Mouse (Mus musculus): ENCODE data around the gene 4931422A03Rik.

Gene 4931422A03Rik

DNA sequence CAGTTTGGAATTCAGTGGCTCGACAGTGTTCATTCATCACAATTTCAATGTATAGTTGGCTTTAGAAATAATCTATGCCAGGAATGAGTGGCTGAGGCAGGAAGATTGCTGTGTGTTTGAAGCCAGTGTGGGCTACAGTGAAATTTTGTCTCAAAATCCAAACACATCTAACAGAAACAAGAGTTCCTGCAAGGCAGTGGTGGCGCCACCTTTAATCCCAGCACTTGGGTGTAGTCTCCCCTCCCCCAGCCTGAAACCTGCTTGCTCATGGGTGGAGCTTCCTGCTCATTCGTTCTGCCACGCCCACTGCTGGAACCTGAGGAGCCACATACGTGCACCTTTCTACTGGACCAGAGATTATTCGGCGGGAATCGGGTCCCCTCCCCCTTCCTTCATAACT, 40.6 kb downstream of the 4931422A03Rik start:
- POLR2A ChIA-PET: interaction anchor here in 3 of 4 experiments (0.8 to 2.0 kb wide), 4 partner anchors 10 to 18 kb away, joined by 3 to 6 read pairs (median 3); no protein-coding TSS in a partner anchor
- CTCF ChIA-PET: interaction anchor here in 1 of 4 experiments (0.6 to 1.4 kb wide), 2 partner anchors 17 to 101 kb away, joined by 3 to 6 read pairs; no protein-coding TSS in a partner anchor

DNA sequence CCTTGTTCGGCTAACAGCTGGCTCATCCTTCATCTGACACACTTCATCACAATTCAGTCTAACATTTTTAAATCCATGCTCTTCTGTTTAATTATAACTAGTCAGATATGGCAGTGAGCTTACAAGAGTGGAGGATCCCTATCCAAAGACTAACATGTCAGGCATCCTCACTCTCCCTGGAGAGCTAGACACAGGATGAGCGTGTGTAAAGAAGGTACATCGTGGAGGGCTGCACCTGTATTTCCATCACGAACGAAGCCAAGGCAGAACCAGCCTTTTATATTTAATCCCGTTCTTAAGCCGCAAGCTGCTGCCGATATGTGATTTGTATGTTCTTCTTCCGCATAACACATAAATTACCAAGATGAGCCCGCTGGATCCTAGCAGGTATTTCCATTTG, 45.0 kb downstream of the 4931422A03Rik start:
- ChIA-PET POLR2A (interaction anchor here in 2 of 4 experiments (0.6 to 3.3 kb wide), 7 partner anchors 9 to 421 kb away, joined by 3 to 23 read pairs (median 3); no protein-coding TSS in a partner anchor), CTCF (interaction anchor here (0.6 to 4.6 kb wide), 11 partner anchors 8 to 461 kb away, joined by 3 to 30 read pairs (median 7); no protein-coding TSS in a partner anchor)

DNA sequence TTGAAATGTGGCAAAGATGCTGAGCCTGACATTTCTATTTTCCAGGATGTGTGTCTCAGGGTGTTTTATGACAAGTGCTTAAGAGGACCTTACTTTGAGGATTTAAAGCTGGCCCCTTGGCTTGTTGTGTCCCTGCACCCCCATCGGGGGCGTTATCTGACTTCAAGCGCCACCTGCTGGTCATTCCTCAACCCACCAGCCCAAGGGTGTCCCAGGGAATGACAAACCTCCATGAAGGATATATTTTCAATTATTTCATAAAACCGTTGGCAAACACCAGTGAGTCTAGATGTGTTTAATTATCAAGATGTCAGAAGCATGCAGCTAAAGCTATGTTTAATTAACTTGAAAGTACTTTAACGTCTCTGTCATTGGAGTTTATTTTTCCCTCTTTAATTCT, 45.9 kb downstream of the 4931422A03Rik start:
- ChIA-PET POLR2A (interaction anchor here in 3 of 4 experiments (0.8 to 3.3 kb wide), 11 partner anchors 9 to 427 kb away, joined by 3 to 23 read pairs (median 4); no protein-coding TSS in a partner anchor), CTCF (interaction anchor here (0.6 to 4.6 kb wide), 20 partner anchors 9 to 543 kb away, joined by 3 to 30 read pairs (median 5); no protein-coding TSS in a partner anchor)

DNA sequence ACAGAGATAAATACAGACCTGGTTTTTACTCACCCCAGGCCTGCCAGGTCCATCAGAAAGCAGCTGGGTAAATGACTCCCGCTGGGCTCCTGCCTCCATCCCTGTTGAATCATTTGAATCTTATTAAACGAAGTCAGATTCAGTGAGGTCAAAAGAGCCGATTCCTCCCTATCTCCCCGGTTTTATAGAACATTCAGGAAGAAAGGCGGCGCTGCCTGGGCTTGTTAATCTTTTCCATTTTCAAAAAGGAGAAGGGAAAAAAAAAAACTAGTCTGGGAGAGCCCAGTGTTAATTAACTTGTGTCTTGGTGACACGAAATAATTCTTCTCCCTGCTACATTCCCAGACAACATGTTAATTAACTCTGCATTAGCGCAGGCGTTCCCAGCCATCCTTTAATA, 50.4 kb downstream of the 4931422A03Rik start:
- POLR2A ChIA-PET: interaction anchor here in 2 of 4 experiments (0.6 to 1.1 kb wide), 5 partner anchors 9 to 106 kb away, joined by 3 to 5 read pairs (median 5); no protein-coding TSS in a partner anchor
- CTCF ChIA-PET: interaction anchor here in 2 of 4 experiments (0.7 to 1.8 kb wide), 3 partner anchors 23 to 860 kb away, joined by 3 to 7 read pairs (median 4); no protein-coding TSS in a partner anchor

DNA sequence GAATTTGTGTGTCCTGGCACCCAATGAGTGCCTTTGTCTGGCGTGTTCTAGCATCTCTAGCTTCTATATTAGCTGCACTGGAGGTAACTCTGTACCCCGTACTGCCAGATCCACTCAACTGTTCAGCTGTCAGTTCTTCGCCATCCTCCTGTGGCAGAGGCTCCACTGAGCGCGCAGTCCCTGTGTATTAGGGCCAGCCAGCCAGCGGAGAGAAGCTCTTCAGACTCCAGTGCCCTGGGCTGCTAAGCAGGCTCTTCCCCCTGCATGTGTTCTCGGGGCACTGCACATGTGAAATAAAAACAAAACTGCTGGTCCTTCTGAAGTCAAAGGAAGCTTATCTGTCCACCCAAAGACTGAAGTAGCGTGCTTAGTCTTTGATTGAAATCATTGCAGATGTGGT, 50.9 kb downstream of the 4931422A03Rik start:
- ChIA-PET CTCF (interaction anchor here in 2 of 4 experiments (0.7 to 1.8 kb wide), 3 partner anchors 24 to 860 kb away, joined by 3 to 7 read pairs (median 4); no protein-coding TSS in a partner anchor), POLR2A (interaction anchor here in 2 of 4 experiments (0.6 to 1.1 kb wide), 4 partner anchors 8 to 23 kb away, joined by 3 to 5 read pairs (median 5); no protein-coding TSS in a partner anchor)

DNA sequence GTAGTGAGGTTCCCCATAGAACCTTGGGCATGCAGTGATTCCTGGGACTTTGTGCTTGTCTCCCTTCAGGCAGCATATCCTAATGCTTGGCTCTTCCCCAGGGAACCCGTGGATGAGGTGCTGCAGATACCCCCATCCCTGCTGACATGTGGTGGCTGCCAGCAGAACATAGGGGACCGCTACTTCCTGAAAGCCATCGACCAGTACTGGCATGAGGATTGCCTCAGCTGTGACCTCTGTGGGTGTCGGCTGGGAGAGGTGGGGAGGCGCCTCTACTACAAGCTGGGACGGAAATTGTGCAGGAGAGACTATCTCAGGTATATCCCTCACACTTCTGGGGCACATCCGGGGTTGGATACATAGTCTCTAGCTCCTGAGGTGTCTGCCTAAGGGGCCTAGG, 52.3 kb downstream of the 4931422A03Rik start:
- ChIA-PET POLR2A (no interaction called here), CTCF (no interaction called here)

DNA sequence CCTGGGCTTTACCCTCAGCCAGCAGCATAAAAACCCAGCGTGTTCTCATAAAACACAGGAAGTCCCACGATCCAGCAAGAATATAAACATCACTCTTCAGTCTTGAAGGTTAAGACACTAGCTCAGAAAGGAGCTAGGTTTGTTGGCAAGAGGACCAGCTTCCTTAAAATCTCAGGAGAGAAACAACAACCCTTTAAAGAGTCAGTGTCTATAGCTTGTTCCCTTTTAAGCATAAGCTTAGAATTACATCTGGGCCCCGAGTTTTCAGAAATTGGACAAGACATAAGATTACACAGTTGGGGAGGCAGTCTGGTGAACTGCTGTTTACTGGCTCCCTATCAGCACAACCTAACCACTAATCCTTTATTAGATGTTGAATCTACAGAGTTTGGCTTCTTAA, 56.3 kb downstream of the 4931422A03Rik start:
- ChIA-PET POLR2A (interaction anchor here in 3 of 4 experiments (0.7 to 3.8 kb wide), 9 partner anchors 8 to 748 kb away, joined by 3 to 29 read pairs (median 4); no protein-coding TSS in a partner anchor), CTCF (interaction anchor here in 1 of 4 experiments (0.8 to 1.2 kb wide), 2 partner anchors 10 to 31 kb away, joined by 3 to 4 read pairs; no protein-coding TSS in a partner anchor)

DNA sequence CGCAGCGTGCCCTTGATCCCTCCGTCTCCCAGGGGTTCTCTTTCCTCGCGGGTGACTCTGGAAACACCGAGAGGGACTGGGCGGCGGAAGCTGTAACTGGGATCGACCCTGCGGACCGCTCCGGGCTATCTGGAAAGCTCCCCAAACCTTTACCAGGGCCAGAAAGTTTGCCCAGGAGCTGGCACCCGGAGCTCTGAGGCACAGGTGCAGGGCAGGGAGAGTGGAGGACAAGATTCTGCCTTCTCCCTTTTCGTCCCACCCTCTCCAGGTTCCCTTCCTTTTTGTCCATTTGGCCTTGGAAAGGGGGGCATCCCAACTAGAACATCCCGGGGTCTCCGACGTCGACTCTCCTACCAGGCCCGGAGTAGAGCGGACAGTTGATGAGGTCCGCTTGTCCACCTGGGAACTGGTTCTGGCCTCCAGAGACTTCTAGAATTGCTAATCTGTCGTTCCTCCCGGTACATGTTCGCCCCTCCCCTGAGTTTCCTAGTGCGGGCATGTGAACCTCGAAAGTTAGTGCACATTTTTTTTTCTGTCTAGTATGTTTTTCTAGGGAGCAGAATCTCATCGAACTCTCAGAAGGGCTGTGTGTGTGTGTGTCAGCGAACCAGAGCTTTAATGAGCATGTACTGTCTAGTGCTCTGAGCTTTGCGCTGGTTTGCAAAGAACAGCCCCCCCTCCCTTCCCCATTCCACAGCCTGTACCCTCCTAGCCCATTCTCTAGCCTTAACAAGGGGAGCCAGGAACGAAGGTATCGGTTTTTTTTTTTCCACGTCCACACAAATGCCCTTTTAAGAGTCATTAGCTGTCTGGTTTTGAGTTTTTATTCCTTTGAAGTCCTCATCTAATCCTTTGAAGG, 57.1 kb downstream of the 4931422A03Rik start:
- POLR2A ChIA-PET: interaction anchor here (0.7 to 3.8 kb wide), 19 partner anchors 9 to 404 kb away, joined by 3 to 29 read pairs (median 3); partner anchors contain the start of genes Abtb2 (in 1 of the 4) and Caprin1 (in 1 of the 4)
- CTCF ChIA-PET: interaction anchor here (0.5 to 2.5 kb wide), 11 partner anchors 9 to 99 kb away, joined by 3 to 10 read pairs (median 4); no protein-coding TSS in a partner anchor

DNA sequence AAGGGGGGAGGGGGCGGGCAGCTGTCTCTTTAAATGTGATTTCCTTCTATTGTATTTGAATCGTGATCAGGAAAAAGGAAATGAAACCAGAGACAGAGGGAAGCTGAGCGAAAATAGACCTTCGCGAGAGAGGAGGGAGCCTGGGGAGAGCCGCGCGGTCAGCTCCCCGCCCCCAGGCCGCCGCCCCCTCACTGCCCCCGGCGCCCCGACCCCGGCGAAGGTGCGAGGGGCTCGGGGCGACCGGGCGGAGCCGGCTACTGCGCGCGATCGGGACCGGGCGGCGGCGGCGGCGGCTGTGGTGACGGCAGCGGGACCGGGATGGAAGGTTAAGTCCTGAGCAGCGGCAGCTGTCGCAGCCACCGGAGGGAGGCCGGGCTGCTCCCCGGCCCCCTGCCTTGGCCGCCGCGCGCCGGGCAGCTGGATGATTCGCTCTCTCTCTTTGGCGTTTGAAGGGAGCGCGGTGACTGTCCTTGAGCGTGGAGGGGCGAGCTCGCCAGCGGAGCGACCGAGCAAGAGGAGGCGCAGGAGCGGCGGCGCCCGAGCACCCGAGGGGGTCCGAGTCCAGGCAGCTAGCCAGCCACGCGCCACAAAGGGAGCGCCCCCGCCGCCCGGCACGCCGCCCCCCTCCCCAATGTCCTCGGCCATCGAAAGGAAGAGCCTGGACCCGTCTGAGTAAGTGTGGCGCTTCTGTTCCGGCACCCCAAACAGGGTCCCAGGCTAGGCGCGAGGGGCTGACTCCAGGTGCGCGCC, 57.9 kb downstream of the 4931422A03Rik start:
- ChIA-PET POLR2A (interaction anchor here (0.6 to 3.8 kb wide), 31 partner anchors 8 to 1292 kb away, joined by 3 to 29 read pairs (median 3); partner anchors contain the start of genes Abtb2 (in 1 of the 4) and Caprin1 (in 1 of the 4)), CTCF (interaction anchor here (0.6 to 2.5 kb wide), 16 partner anchors 11 to 530 kb away, joined by 3 to 10 read pairs (median 4); no protein-coding TSS in a partner anchor)

DNA sequence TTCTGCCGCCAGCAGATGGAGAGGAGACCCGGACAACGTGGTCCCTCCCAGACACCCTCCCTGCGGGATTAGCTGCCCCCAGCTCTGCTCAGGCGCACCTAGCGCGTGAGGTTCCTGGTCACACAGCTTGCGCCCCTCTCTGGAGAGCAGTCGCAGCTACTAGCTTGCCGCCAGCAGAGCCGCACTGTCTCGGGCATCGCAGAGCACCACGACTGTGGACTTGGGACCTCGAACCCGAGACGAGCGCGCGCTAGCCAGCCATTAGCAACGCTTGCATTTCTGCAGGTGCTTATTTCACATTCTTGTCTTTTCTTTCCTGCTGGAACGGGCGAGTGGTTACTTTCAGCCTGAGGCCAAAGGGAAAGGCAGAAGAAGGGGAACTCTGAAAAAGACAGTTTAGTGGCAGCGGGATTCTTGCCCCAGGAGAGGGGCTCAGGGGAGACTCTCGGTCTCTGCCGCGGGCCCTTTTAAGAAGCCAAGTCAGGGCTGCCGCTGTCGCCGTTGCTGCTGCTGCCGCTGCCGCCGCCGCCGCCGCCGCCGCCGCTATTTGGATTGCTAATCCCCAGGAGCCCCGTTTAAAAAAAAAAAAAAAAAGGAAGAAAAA, 58.6 kb downstream of the 4931422A03Rik start:
- ChIA-PET POLR2A (interaction anchor here (0.6 to 3.8 kb wide), 29 partner anchors 8 to 1293 kb away, joined by 3 to 29 read pairs (median 3); partner anchors contain the start of genes Abtb2 (in 1 of the 4), Apip (in 1 of the 4) and Pdhx (in 1 of the 4)), CTCF (interaction anchor here (0.6 to 2.5 kb wide), 17 partner anchors 9 to 530 kb away, joined by 3 to 10 read pairs (median 4); no protein-coding TSS in a partner anchor)

DNA sequence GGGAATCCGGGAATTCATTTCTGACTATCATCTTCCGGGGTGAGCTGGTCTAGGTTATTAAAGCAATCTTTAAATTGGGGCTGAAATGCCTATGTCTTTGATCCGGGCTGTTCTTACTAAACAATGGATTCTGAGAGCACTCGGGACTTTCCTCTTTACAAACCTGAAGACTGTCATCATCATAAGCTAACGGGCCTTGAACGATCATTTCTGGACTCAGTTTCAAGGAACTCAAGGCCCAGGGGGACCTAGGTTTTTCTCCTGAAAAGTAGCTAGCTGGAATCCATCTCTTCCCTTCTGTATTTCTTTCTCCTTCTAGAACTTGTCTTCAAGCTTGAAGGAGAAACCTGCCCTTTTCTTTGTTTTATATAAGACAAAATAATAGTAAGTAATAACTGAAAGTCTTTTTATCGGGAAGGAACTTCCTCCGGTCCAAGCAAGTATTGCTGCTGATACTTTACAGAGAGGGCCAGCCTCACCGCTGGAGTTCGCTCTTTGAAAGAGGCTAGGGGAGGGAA, 59.2 kb downstream of the 4931422A03Rik start:
- CTCF ChIA-PET: interaction anchor here (0.8 to 2.5 kb wide), 11 partner anchors 10 to 422 kb away, joined by 3 to 10 read pairs (median 4); no protein-coding TSS in a partner anchor

DNA sequence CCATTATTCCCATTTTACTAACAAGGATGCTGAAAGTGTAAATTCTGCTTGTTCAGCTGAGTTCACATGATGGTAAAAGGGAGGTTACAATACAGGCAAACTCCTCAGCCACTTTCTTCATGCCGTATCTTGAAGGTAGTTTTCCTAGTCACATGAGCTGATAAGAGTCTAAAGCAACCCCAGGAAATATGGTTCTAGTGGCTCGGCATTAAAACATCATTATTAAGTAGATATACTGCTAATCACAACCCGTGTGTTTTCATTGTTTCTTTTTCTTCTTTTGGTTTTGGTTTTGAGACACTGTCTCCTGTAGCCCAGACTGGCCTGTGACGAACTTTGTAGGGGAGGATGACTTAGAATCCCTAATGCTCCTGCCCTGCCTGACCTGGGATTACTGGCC, 60.0 kb downstream of the 4931422A03Rik start:
- POLR2A ChIA-PET: interaction anchor here in 1 of 4 experiments (1.4 to 3.8 kb wide), 3 partner anchors 24 to 401 kb away, joined by 3 to 29 read pairs (median 4); no protein-coding TSS in a partner anchor
- CTCF ChIA-PET: no interaction called here

More for the DNA sequence above, 59.2 kb downstream of the 4931422A03Rik start:
- POLR2A ChIA-PET: interaction anchor here in 3 of 4 experiments (0.6 to 3.8 kb wide), 18 partner anchors 8 to 896 kb away, joined by 3 to 29 read pairs (median 4); partner anchors contain the start of genes Abtb2 (in 1 of the 3), Apip (in 1 of the 3) and Pdhx (in 1 of the 3)

DNA sequence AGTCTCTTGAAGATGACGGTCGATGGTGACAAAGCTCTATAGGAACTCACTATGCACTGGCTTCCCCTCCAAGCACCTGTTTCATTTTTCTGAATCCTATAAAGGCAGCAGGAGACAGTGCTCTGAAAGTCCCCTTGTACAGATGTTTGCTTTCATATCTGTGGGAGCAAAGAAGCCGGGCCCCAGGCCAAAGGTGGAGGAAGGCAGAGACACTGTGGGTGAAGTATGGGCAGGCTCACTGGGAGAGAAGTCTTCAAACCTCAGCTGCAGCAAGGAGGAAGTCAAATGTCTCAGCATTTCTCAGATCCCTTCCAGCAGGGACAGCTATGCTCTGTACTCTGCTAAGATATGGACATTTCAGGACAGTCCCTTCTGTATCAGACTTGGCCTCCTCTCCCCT, 62.8 kb downstream of the 4931422A03Rik start:
- ChIA-PET POLR2A (interaction anchor here in 2 of 4 experiments (0.6 to 0.9 kb wide), 2 partner anchors 38 to 71 kb away, joined by 5 to 6 read pairs; no protein-coding TSS in a partner anchor), CTCF (interaction anchor here in 2 of 4 experiments (0.9 to 1.0 kb wide), 2 partner anchors 90 to 94 kb away, joined by 3 read pairs; no protein-coding TSS in a partner anchor)

DNA sequence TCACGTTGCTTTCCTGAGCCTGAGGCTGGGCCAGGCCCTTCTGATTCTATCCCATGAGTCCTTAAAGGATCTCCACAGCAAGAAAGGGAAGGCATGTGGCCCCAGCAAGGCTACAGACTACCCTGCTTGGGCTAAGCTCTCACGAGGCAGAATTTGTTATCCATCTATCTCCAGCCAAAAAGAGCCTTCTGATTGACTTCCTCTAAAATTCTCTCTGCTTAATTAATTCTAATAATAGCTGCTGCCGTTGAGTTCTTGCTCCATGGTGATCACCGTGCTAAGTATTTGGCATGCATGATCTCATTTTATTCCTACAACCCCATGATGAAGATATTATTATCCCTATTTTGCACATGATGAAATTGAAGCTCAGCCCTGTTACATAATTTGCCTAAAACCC, 65.8 kb downstream of the 4931422A03Rik start:
- ChIA-PET CTCF (no interaction called here), POLR2A (interaction anchor here in 1 of 4 experiments (1.1 kb wide), 1 partner anchor 8 kb away, joined by 3 read pairs; no protein-coding TSS in a partner anchor)

DNA sequence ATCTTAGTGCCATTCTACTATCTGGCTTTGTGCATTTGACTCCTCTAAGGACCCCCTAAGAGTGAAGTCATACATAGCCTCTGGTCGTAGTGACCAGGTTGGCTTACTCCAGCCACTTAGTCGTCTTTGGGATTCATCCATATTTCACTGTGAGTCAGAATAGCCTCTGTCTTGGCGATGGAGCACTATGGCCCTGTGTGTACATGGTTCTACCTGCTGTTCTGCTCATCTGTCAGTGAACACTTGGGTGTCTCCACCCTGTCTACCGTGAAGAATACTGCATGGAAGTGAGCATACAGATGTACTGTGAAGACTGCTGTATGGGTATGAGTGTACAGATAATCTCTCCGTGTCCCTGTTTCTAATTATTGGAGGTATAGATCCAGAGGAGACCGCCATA, 68.6 kb downstream of the 4931422A03Rik start:
- ChIA-PET CTCF (no interaction called here), POLR2A (interaction anchor here in 2 of 4 experiments (0.6 kb wide), 2 partner anchors 1276 to 1868 kb away, joined by 3 to 5 read pairs; no protein-coding TSS in a partner anchor)

DNA sequence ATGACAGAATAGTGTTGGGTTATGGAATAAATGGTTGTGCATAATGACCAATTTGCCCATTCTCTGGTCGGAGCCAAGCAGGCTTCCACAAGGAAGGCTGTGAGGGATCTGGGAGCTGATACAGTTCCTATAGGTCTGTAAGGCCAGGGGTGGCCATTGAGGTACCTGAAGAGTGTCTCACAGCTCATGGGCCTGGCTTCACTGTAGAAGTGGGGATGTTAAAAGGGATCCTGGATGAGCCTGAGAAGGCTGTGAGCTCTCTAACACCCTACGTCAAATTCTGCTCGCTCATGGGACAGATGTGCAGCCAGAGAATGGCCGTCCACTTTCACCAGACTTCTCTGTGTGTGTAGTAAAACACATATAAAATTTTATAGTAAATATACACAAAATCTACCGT, 69.1 kb downstream of the 4931422A03Rik start:
- CTCF ChIA-PET: no interaction called here

DNA sequence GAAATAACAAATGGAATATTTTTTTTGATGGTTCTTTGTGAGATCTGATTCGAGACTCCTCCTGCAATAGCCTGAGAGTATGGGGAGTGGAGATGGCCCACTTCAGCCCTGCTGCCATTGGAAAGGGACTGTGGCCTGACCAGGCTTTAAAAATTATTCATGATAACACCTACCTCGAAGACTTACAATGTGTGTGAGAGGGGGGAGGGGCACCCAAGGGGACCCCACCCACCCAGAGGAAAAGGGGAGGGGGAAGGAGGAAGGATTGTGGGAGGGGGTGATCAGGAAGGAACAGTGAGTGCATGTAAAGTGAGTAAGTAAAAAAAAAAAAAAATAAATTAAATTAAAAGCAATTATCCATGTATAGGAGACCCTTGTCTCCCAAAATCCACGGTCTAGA, 69.5 kb downstream of the 4931422A03Rik start:
- CTCF ChIA-PET: no interaction called here
- POLR2A ChIA-PET: no interaction called here

More for the DNA sequence above, 69.1 kb downstream of the 4931422A03Rik start:
- POLR2A ChIA-PET: interaction anchor here in 1 of 4 experiments (0.6 kb wide), 1 partner anchor 1275 kb away, joined by 3 read pairs; no protein-coding TSS in a partner anchor

Measured in embryonic stem cell, embryonic (primary cell).